Mouse (Mus musculus) yolk sac, embryonic 10.5 days (tissue): Measurements from ENCODE around the gene Trpc7.

Experiments used
- DNase-seq: peaks from one replicate; pipeline ENCODE4 v3.0.0-alpha.2; 2017; ENCODE audit warnings: low spot score

Gene Trpc7

DNA sequence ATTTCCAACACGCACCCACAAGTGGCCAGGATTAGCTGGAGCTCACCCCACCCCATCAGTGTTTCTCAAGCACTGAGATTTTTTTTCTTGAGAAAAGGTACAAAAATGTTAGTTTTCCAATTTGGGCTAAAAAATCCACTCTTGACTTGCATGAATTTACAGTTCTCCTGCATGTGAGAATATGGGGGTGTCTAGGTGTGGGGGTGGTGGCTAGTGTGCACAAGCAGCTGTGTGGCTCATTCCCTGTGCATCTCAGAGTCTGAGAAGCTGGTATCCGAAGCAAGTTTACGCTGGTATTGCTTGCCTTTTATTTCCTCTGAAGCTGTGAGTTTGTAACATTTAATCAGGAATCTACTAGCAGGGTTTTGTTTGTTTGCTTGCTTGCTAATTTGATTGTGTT lies 105.1 kb downstream of the Trpc7 start:
- no peak for DNase-seq

DNA sequence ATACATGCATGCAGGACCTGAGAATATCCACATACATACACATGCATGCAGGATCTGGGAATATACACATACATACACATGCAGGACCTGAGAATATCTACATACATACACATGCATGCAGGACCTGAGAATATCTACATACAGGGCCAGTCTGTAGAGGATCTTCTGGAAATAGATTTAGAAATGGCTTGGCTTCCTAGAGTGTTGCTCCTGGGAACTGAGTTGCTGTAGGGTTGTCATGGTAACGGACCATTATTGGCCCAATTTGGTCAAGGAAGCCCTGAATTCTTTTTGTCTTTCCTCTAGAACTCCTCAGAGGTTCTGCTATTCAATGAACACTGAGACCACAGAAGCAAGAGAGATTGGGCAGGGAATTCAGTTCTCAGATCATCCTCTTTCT lies 113.2 kb downstream of the Trpc7 start:
- no peak for DNase-seq

GRCm38 (mm10) chr13:56781697-56782096 lies 114.1 kb downstream of the Trpc7 start:
- DNase-seq: no peak

- no peak for DNase-seq
These were observed 114.9 kb downstream of the Trpc7 start for GRCm38 (mm10) chr13:56780746-56781469.

DNA sequence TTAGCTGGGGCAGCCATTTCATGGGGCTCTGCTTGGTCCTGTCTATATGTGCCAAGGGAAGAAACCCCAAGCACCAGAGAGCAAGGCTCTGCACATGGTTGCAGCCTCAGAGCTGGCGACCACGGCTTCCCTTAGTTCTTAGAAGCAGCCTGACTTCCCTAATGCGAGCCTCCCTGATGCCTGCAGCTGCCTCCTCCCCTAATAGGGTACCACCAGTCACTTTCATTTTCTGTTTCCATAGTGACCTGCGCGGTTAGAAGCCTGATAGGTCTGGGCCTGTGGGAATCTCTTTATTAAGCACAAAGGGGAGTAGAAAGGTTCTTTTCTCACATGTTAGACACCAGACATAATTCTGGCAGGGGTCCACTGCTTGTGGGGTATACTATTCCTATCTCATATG lies 121.5 kb downstream of the Trpc7 start:
- no peak for DNase-seq

- no peak for DNase-seq
These were observed 122.4 kb downstream of the Trpc7 start for GRCm38 (mm10) chr13:56773262-56773870.

GRCm38 (mm10) chr13:56772592-56772991 lies 123.2 kb downstream of the Trpc7 start:
- no peak for DNase-seq

DNA sequence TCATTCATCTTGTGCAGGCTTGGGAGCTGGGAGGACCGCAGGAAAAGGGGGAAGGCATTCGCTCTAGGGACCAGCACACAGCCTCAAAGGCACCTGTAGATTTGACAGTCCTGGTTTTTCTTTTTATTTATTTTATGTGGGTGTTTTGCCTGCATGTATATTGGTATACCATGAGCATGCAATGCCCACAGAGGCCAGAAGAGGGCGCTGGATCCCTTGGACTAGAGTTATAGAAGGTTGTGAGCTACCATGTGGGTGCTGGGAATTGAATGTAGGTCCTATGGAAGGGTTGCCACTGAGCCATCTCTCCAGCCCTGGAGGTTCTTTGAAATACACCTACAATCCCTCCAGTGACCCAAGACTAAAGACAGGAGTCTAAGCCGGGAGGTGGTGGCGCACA lies 125.0 kb downstream of the Trpc7 start:
- no peak for DNase-seq

GRCm38 (mm10) chr13:56770136-56770578 lies 125.6 kb downstream of the Trpc7 start:
- no peak for DNase-seq

GRCm38 (mm10) chr13:56769431-56769830 lies 126.4 kb downstream of the Trpc7 start:
- DNase-seq: no peak

GRCm38 (mm10) chr13:56766211-56766610 lies 129.6 kb downstream of the Trpc7 start:
- DNase-seq: no peak

DNA sequence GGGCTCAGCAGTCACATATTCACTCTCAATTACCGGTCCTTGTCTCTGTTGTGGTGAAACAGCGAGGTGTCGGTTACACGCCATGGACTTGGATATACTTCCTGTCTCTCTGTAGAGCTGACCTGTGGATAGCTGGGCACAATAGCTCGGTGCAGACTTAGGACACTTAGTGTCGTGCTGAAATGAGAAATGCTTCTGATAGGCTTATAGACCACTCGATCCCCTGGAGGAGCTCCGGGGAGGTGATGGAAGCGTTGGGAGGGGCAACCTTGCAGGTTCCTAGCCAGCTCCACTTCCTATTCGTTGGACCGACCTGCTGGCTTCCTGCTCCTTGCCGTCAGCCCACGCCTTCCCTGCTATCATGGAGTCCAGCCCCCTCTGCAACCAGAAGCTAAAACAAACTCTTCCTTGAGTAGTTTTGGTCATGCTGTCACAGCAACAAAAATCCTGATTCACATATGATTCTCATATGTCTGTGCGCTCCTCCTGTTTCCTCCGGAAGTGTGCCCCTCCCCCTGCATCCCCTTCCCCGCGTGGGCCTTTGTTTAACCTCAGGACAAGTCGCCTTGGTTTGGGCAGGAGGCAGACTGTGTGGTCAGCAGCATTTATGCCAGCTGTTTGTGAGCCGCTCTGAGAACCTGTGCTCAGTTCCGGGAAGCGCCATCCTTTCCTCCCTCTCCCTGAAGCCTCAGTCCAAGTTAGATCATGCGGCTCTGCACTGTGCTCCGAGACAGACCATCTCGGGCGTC lies 130.3 kb downstream of the Trpc7 start:
- DNase-seq: peak; percentile 22

- DNase-seq: no peak
These were observed 133.2 kb downstream of the Trpc7 start for GRCm38 (mm10) chr13:56762446-56763229.

DNA sequence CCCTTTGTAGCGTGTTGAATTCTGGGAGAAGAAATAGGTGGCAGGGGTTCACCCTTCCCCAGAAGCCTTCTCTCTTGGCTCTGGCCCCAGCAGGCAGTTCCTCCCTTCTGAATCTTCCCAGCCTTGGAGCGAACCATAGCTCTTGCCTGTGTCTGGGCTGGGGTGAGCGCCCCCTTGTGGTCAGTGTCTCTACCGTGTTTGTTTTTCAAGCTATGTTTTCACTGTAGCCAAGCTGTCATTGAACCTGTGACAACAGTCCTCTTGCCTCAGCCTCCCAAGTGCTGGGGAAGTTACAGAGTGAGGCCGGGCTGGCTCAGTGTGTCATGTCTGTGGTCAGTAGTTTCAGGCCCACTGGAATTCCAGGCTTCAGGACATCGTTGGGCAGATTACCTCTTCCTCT lies 137.3 kb downstream of the Trpc7 start:
- peak; percentile 55 for DNase-seq

DNA sequence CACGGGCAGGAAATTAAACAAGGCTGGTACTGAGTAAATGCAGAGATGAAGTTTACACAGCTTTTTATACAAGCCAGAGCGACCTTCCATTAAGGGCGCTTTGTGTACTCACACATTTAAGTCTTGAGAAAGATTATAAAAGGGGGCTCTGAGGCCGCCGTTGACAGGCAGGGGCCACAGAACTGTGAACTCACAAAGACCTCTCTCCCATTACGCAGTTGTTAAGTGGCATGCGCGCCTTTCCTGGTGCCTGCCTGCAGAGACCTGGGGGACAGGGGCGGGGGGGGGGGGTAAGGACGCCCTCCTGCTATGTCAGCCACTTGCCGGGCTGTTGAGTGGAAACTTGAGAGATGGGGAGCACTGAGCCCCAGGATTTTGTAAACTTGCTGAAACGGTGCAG lies 138.6 kb downstream of the Trpc7 start:
- DNase-seq: no peak

GRCm38 (mm10) chr13:56755871-56756270 lies 139.9 kb downstream of the Trpc7 start:
- DNase-seq: no peak

- DNase-seq: no peak
These were observed 142.4 kb downstream of the Trpc7 start, which contains the start of gene Gm45623 for GRCm38 (mm10) chr13:56753192-56753951. TSS of gene Gm45623 (minus strand) at chr13:56753827.

- no peak for DNase-seq
These were observed 143.2 kb downstream of the Trpc7 start for GRCm38 (mm10) chr13:56752474-56753191.

DNA sequence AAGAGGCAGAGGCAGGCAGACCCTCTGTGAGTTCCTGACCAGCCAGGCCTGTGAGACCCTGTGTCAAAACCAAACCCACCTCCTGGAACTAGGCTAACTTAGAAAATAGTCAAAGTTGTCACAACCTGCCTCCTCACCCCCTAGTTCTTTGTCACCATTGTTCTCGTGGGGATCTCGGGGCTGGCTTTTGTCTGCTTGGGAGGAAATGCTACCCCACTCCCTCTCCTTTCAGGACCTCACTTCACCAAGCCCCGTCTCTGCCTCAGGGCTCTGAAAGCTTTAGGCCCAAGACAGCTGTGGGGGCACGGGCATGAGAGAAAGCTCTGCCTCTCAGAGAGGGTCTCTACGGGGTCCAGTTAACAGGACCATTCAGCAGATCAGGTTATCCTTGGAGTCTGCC lies 144.0 kb downstream of the Trpc7 start:
- no peak for DNase-seq

DNA sequence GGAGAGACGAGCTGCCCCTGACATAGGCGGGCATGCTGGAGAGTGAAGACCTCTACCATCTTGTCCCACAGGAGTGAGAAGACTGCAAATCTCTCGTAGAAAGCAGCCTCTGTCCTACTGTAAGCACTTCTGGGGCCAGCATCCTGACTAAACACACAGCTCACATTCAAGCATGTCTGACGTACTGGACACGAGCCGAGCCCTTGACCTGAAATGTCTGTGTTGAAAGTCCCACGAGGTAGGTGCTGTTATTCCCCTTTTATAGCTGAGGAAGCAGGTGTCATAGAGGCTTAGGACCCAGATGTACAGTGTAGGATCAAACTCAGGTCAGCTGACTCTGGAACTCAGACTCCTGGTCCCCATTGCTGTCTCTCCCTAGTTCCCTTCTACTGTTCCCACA lies 146.4 kb downstream of the Trpc7 start:
- no peak for DNase-seq

GRCm38 (mm10) chr13:56747554-56747953 lies 148.2 kb downstream of the Trpc7 start:
- no peak for DNase-seq
